Mouse (Mus musculus) layer of hippocampus, postnatal 36 days (tissue): ENCODE data around the gene Crybg2. TPM values are rescaled to one million over a fixed set of nuclear protein-coding genes. Genes with fewer than 3 reads are reported as not detected.

Experiments
- DNase-seq, 2 experiments: peaks; one replicate each; pipeline ENCODE4 v3.0.0; 2022
- total RNA-seq, 2 experiments: library from RNA; stranded (reverse); gene quantifications; 2 replicates each; pipeline ENCODE4 v1.2.3; 2021

Crybg2 gene
- total RNA-seq, 2 experiments from 2014 or later: 1.2 to 1.8 TPM

- DNase-seq: no peak
Observed at GRCm38 (mm10) chr4:134096120-134096519, 35.5 kb downstream of the Crybg2 start.

GRCm38 (mm10) chr4:134097015-134097608 is 36.5 kb downstream of the Crybg2 start:
- no peak for DNase-seq

GRCm38 (mm10) chr4:134098628-134099027 is 38.0 kb downstream of the Crybg2 start:
- no peak for DNase-seq

GRCm38 (mm10) chr4:134100245-134100644 is 39.6 kb downstream of the Crybg2 start:
- DNase-seq: no peak

- DNase-seq: peak; percentile 88 to 90
Observed at GRCm38 (mm10) chr4:134101979-134102741, 41.5 kb downstream of the Crybg2 start, which contains the start of gene Ubxn11. Gene Ubxn11 (plus strand): TSS chr4:134102570.

GRCm38 (mm10) chr4:134102742-134103119 is 42.1 kb downstream of the Crybg2 start:
- no peak for DNase-seq

- no peak for DNase-seq
Observed at GRCm38 (mm10) chr4:134106105-134106504, 45.5 kb downstream of the Crybg2 start.

- peak; percentile 33 to 50 for DNase-seq
Observed at GRCm38 (mm10) chr4:134107730-134108129, 47.1 kb downstream of the Crybg2 start.

GRCm38 (mm10) chr4:134108196-134108595 is 47.6 kb downstream of the Crybg2 start:
- no peak for DNase-seq

GRCm38 (mm10) chr4:134110653-134111052 is 50.0 kb downstream of the Crybg2 start:
- no peak for DNase-seq

- DNase-seq: no peak
Observed at GRCm38 (mm10) chr4:134112403-134112802, 51.8 kb downstream of the Crybg2 start.

- no peak for DNase-seq
Observed at GRCm38 (mm10) chr4:134113356-134113994, 52.9 kb downstream of the Crybg2 start.

GRCm38 (mm10) chr4:134114038-134114437 is 53.4 kb downstream of the Crybg2 start:
- no peak for DNase-seq

- no peak for DNase-seq
Observed at GRCm38 (mm10) chr4:134115215-134116144, 54.9 kb downstream of the Crybg2 start.

GRCm38 (mm10) chr4:134116501-134116900 is 55.9 kb downstream of the Crybg2 start:
- DNase-seq: no peak

GRCm38 (mm10) chr4:134117012-134117411 is 56.4 kb downstream of the Crybg2 start:
- DNase-seq: no peak

GRCm38 (mm10) chr4:134118126-134118800 is 57.6 kb downstream of the Crybg2 start:
- DNase-seq: no peak

- DNase-seq: no peak
Observed at GRCm38 (mm10) chr4:134119042-134119441, 58.4 kb downstream of the Crybg2 start.

GRCm38 (mm10) chr4:134119644-134120043 is 59.0 kb downstream of the Crybg2 start:
- DNase-seq: no peak

GRCm38 (mm10) chr4:134120192-134120805 is 59.7 kb downstream of the Crybg2 start:
- DNase-seq: no peak

- no peak for DNase-seq
Observed at GRCm38 (mm10) chr4:134120916-134121315, 60.3 kb downstream of the Crybg2 start.
